Mouse (Mus musculus) forebrain, embryonic 16.5 days (tissue): ENCODE data around the gene Ankdd1b. TPM values are rescaled to one million over a fixed set of nuclear protein-coding genes. Genes with fewer than 3 reads are reported as not detected.

Experiments used
- ATAC-seq: fragments of 200-750 bp; cut with Nextera tagmentation; 2 replicates; pipeline ENCODE4 v1.8.0; 2017; ENCODE audit warnings: mild to moderate bottlenecking, moderate library complexity
- H3K27ac ChIP-seq: fragments of 300-500 bp; sonication (generic); 2 replicates; pipeline ENCODE4 v1.5.1; 2014; ENCODE audit warnings: low read length, control low read depth
- H3K27me3 ChIP-seq: fragments of 300-500 bp; sonication (generic); replicated peaks from 2 replicates; pipeline ENCODE4 v1.6.1; 2014; ENCODE audit warnings: low read length; ENCODE audit not compliant: control insufficient read depth, insufficient read depth
- H3K36me3 ChIP-seq: fragments of 300-500 bp; sonication (generic); 2 replicates; pipeline ENCODE4 v1.6.1; 2014; ENCODE audit not compliant: control insufficient read depth, insufficient read depth
- H3K4me1 ChIP-seq: fragments of 300-500 bp; sonication (generic); replicated peaks from 2 replicates; pipeline ENCODE4 v1.6.1; 2014; ENCODE audit warnings: low read length; ENCODE audit not compliant: control insufficient read depth, insufficient read depth
- H3K4me2 ChIP-seq: fragments of 300-500 bp; sonication (generic); 2 replicates; pipeline ENCODE4 v1.6.1; 2014; ENCODE audit warnings: mild to moderate bottlenecking, low read length, control low read depth
- H3K4me3 ChIP-seq: fragments of 300-500 bp; sonication (generic); replicated peaks from 2 replicates; pipeline ENCODE4 v1.5.1; 2014; ENCODE audit warnings: mild to moderate bottlenecking, low read length, control low read depth
- H3K9ac ChIP-seq: fragments of 300-500 bp; sonication (generic); replicated peaks from 2 replicates; pipeline ENCODE4 v1.6.1; 2014; ENCODE audit warnings: low read depth, low read length, control low read depth
- H3K9me3 ChIP-seq: fragments of 300-500 bp; sonication (generic); 2 replicates; pipeline ENCODE4 v1.6.1; 2016; ENCODE audit warnings: low read length; ENCODE audit not compliant: control insufficient read depth
- WGBS: fragments of 180-500 bp; shearing (Covaris S2); extraction: QIAGEN DNeasy Blood & Tissue Kit; methylation state at CpG from one replicate; pipeline ENCODE4 v1.1.7; 2014; 5-methylcytosine and 5-hydroxymethylcytosine counted together
- polyA plus RNA-seq: library from polyadenylated mRNA; unstranded; fragments of >200 nt; fragmentation: Nextera tagmentation; extraction: Ambion mirVana; gene quantifications from 2 replicates; pipeline ENCODE4 v1.2.1, GENCODE M21; 2015

Ankdd1b gene
- polyA plus RNA-seq, 1 experiment from 2014 or later = not detected

DNA sequence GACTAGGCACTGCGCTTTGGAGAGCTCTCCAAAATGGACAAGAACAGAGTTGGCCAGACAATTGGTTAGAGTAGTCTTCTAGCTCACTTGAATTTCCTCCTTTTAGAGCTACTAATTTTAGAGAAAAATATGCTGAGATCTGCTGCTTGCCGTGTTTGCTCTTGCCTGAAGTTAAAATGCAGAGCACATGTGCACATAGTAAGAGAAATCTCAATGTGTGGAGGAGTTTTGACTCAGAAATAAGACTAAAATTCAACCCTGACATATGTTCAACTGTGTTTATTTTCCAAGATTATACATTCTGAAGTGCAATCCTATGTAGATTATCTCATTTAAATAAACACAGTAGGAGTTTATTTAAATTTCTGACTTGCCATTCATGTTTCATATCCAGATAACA is 65.5 kb downstream of the Ankdd1b start:
- ATAC-seq = 0 out of 2 replicates have a peak, but pooled peaks have one; percentile 57
- no peaks in the 10 kb centered on the region for H3K9me3 ChIP-seq
- no peak overlapping the region for H3K4me2 ChIP-seq
- no peak overlapping the region for H3K4me3 ChIP-seq
- H3K27ac ChIP-seq = no peak overlapping the region
- peaks cover 25% of the 10 kb centered on the region for H3K36me3 ChIP-seq
- 90% methylated on average over 2 of the region's 2 CpGs for WGBS
- no peaks in the 10 kb centered on the region for H3K27me3 ChIP-seq
- H3K9ac ChIP-seq = no peak overlapping the region
- H3K4me1 ChIP-seq = peaks cover 3% of the 10 kb centered on the region; the same call in 1 of the 2 replicates

DNA sequence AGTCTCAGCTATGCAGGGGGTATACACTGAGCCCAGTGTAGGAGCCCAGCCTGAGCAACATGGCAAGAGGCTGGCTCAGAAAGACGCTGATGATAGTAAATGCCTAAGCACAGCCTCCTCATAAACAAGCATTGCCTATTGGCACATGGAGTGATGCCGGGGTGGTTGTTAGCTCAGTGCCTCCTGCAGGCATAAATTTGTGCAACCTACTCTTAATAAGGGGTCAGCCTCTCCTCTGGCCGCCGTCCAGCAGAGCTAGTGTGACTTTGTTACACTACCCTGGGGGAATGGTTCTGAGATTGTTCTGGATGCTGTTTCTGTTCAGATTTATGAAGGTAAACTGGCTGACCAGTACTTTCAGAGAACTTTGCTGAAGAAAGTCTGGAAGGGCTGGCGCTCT is 69.7 kb downstream of the Ankdd1b start:
- Histone ChIP-seq H3K9ac (no peak overlapping the region), H3K4me1 (no peaks in the 10 kb centered on the region), H3K4me3 (no peak overlapping the region), H3K36me3 (peaks cover 36% of the 10 kb centered on the region), H3K27me3 (no peaks in the 10 kb centered on the region), H3K4me2 (no peak overlapping the region), H3K27ac (no peak overlapping the region), H3K9me3 (no peaks in the 10 kb centered on the region)
- no peak for ATAC-seq
- WGBS = 96% methylated on average over 5 of the region's 5 CpGs

DNA sequence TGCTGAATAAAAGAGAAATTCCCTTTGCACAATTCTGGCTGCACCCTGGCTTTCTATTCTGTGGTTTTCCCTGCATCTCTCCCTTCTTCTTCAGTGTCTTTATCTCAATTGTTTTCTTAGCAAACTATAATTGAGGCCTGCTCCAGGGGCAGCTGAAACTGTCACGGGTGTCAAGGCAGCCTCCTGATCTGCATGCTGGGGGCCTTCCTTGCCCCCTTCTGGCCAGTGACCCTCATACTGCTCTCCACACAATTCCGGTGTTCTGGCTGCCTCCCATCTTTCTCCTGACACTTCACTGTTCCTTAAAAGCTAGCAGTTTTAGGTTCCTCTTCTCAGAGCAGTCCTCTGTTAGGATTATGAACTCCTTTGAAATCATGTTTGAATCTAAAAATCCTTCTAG is 81.7 kb downstream of the Ankdd1b start:
- Histone ChIP-seq H3K9ac (peak overlapping the region; percentile 78), H3K36me3 (peaks cover 13% of the 10 kb centered on the region), H3K4me2 (peak overlapping the region; percentile 93), H3K27ac (no peak overlapping the region), H3K4me1 (peaks cover 11% of the 10 kb centered on the region), H3K9me3 (no peaks in the 10 kb centered on the region), H3K27me3 (no peaks in the 10 kb centered on the region), H3K4me3 (peak overlapping the region; percentile 82)
- no peak for ATAC-seq
- 26% methylated on average over 2 of the region's 2 CpGs for WGBS

DNA sequence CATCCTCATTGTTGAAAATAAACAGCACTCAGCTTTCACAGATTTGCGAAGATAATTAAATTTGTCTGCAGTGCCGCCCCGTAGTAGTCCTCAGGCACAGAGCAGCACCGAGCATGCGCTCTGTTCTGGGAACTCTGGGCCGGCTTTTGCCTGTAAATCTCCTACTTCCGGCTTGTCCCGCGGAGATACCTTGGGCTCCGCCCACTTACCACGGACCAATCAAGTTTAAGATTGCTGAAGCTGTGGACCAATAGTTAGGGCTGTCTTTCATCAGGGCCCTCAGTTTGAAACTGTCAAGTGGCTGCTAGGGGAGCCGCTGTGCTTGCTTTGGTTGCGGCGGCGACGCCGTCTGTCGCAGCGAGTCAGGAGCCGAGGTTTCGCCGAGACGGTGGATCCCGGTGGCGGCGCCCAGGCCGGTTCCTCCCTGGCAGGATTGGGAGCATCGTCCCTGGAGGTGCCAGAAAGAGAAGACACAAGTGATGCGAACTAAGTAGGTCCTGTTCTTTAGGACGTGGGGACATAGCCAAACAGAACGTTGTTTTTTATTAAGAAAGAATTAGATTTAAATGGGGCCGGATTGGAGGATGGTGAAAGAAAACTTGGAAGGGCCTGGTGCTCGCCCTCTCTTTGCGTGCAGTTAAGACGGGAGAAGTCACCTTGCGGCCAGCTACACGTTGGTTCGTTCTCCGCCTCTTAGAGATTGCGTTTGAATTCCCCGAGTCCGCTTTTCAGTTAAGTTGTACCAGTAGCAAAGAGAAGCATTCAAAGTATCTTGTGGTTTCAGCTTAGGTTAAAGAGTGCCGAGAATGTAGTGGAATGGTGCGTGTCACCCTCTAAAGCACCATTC is 82.7 kb downstream of the Ankdd1b start, which contains the start of gene Poc5:
Poc5 (plus strand) TSS at position 253 of the 847 bp plus-strand sequence.
- no peaks in the 10 kb centered on the region for H3K27me3 ChIP-seq
- peaks cover 7% of the 10 kb centered on the region for H3K36me3 ChIP-seq
- H3K27ac ChIP-seq = peak within 1 kb of the TSS; percentile 78
- ATAC-seq = peak; percentile 100
- peak within 1 kb of the TSS; percentile 93 for H3K4me2 ChIP-seq
- peaks cover 11% of the 10 kb centered on the region for H3K4me1 ChIP-seq
- H3K9ac ChIP-seq = peak within 1 kb of the TSS; percentile 78
- no peaks in the 10 kb centered on the region for H3K9me3 ChIP-seq
- WGBS = under 1% methylated on average over 44 of the region's 44 CpGs
- H3K4me3 ChIP-seq = peak within 1 kb of the TSS; percentile 82

DNA sequence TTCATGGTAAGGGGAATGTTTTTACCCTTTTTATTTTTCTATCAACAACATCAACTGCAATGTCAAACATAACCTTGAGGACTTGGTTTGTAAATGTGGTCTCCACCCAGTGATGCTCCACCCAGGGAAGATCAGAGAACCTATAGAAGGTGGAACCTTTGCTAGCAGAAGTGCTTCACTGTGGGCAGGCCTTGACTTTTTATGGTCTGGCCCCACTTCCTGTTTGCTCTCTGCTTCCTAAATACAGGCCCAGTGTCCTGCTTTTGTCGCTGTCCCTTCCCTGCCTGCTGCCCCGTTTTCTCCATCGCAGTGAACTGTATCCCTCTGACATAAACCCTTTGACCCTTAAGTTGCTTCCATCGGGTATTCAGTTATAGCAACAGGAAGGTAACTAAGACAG is 93.1 kb downstream of the Ankdd1b start:
- 0 out of 2 replicates have a peak, but pooled peaks cover 3% of the 10 kb centered on the region for H3K27me3 ChIP-seq
- peaks cover 2% of the 10 kb centered on the region; the same call in 1 of the 2 replicates for H3K9me3 ChIP-seq
- 89% methylated on average over 4 of the region's 4 CpGs for WGBS
- no peak overlapping the region for H3K27ac ChIP-seq
- H3K4me1 ChIP-seq = 0 out of 2 replicates have a peak, but pooled peaks cover 2% of the 10 kb centered on the region
- no peak overlapping the region for H3K9ac ChIP-seq
- ATAC-seq = no peak
- H3K36me3 ChIP-seq = no peaks in the 10 kb centered on the region
- no peak overlapping the region for H3K4me3 ChIP-seq
- H3K4me2 ChIP-seq = no peak overlapping the region

DNA sequence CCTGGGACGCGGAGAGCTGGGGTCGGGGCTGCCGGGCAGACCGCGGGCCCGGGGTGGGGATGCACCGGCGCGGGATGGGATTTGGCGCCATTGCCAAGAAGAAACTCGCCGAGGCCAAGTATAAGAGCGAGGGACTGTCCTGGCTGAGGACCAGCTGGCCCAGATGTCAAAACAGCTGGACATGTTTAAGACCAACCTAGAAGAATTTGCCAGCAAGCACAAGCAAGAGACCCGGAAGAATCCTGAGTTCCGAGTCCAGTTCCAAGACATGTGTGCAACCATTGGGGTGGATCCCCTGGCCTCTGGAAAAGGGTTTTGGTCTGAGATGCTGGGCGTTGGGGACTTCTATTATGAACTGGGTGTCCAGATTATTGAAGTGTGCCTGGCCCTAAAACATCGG is 94.1 kb downstream of the Ankdd1b start:
- Histone ChIP-seq H3K27ac (no peak overlapping the region), H3K4me2 (no peak overlapping the region), H3K9ac (no peak overlapping the region), H3K9me3 (no peaks in the 10 kb centered on the region), H3K36me3 (no peaks in the 10 kb centered on the region), H3K4me3 (no peak overlapping the region), H3K27me3 (0 out of 2 replicates have a peak, but pooled peaks cover 3% of the 10 kb centered on the region), H3K4me1 (0 out of 2 replicates have a peak, but pooled peaks cover 2% of the 10 kb centered on the region)
- ATAC-seq = no peak
- WGBS = 93% methylated on average over 18 of the region's 18 CpGs

DNA sequence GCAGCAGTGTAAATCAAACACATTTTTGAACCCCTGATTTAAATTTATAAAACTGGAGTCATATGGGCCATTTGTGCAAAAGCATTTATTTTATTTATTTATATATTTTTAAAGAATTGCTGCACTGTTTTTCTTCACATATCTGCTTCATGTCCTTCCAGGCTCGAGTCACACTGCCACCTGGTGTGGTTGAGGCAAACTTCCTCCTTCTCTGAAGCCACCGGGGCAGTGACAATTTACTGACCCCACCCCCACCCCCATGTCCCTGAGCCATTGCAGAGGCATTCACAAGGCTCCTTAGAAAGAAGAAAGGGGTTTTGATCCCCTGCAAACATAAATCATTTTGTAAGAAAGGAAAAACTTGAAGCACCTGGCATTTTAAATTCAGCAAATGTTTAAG is 95.5 kb downstream of the Ankdd1b start:
- 8% methylated on average over 2 of the region's 2 CpGs for WGBS
- Histone ChIP-seq H3K27ac (no peak overlapping the region), H3K9ac (no peak overlapping the region), H3K27me3 (0 out of 2 replicates have a peak, but pooled peaks cover 3% of the 10 kb centered on the region), H3K36me3 (no peaks in the 10 kb centered on the region), H3K4me1 (0 out of 2 replicates have a peak, but pooled peaks cover 2% of the 10 kb centered on the region), H3K4me2 (no peak overlapping the region), H3K4me3 (no peak overlapping the region), H3K9me3 (no peaks in the 10 kb centered on the region)
- no peak for ATAC-seq

Other genes starting within 250 kb of the Ankdd1b start
- gene Poc5, start 82.9 kb downstream of the Ankdd1b start, polyA plus RNA-seq = 24.3 and 27.7 TPM in 2 replicates
- not detected in 2 replicates for gene Gm17622, start 19.5 kb upstream of the Ankdd1b start, polyA plus RNA-seq
- gene Polk, start 71.4 kb upstream of the Ankdd1b start, polyA plus RNA-seq = 6.1 and 7.1 TPM in 2 replicates
- 7.2 and 9.6 TPM in 2 replicates for gene Col4a3bp, start 71.4 kb upstream of the Ankdd1b start, polyA plus RNA-seq
- gene Hmgcr, start 199.7 kb upstream of the Ankdd1b start, polyA plus RNA-seq = 205 and 222 TPM in 2 replicates